Mouse (Mus musculus) cortical plate, adult 2 months (tissue): Measurements from ENCODE around the gene Slc2a4.

Experiments used
- CTCF ChIP-seq: fragments of 200-500 bp; IDR thresholded peaks from 2 replicates; pipeline ENCODE4 v1.5.1; 2011; ENCODE audit warnings: mild to moderate bottlenecking, control low read depth, low read length; ENCODE audit not compliant: insufficient read depth; ENCODE audit errors: extremely low read depth
- POLR2A ChIP-seq: fragments of 200-500 bp; IDR thresholded peaks from 2 replicates; pipeline ENCODE4 v1.6.1; 2011; ENCODE audit warnings: mild to moderate bottlenecking, low read length, control low read depth; ENCODE audit not compliant: insufficient read depth; ENCODE audit errors: extremely low read depth

- TF ChIP-seq CTCF (no peak), POLR2A (no peak)
Measured at GRCm38 (mm10) chr11:69991711-69992110, 43.7 kb upstream of the Slc2a4 start.
